Mouse (Mus musculus): ENCODE measurements around the gene Rere.
"Not testable (repeated sequence)": the region's sequence is repeated elsewhere in the genome, so short reads cannot be mapped to it uniquely, and the experiment has no call there.

GRCm38 (mm10) chr4:150483081-150483480 is 201.6 kb downstream of the Rere start:
- TF ChIP-seq GATA1, TAL1 (IDR thresholded peaks at IDR 0.05; ENCODE audit: low read length): not testable (repeated sequence)

Data from erythroblast, embryonic 14.5 days (primary cell).